Mouse (Mus musculus): Measurements from ENCODE around the gene Adgra3. TPM values are rescaled to one million over a fixed set of nuclear protein-coding genes. Genes with fewer than 3 reads are reported as not detected.

Adgra3 gene
- total RNA-seq, 1 experiment: 59.2 TPM

DNA sequence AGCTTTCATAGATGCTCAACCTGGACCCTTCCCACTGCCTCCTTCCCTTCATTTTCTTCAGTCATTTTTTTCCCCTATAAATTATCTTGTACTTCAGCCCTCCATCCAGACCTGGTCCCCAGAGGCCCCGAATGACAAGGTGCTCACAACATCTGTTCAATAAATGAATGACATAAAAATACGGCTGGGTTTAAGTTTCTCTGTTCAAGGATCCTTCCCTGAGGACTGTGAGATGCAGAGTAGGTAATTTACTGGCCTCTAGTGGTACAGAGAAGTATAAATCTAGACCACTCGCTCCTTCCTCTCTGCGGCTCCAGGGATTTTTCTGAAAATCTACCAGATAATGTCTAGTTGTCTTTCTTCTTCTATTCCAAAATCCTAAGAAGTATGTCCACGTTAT, 26.5 kb downstream of the Adgra3 start:
- Histone ChIP-seq H3K36me3 (ENCODE audit: control insufficient read depth, insufficient read depth, low read length, poor library complexity, severe bottlenecking) (no peaks in the 10 kb centered on the region), H3K9me3 (ENCODE audit: control insufficient read depth, insufficient read depth, low read depth, low read length) (no peaks in the 10 kb centered on the region), H3K27ac (ENCODE audit: insufficient read depth, low read depth, low read length, poor library complexity, severe bottlenecking) (no peak overlapping the region), H3K9ac (ENCODE audit: insufficient read depth, low read depth, low read length, poor library complexity, severe bottlenecking) (no peak overlapping the region), H3K4me1 (ENCODE audit: control insufficient read depth in 2 of 2, insufficient read depth in 2 of 2, low read length in 2 of 2, poor library complexity in 1 of 2) (peaks cover 0 to 3% of the 10 kb centered on the region in 2 experiments; a peak in 2 of 4 replicates), H3K4me3 (ENCODE audit: insufficient read depth in 1 of 2, low read depth in 1 of 2, low read length in 2 of 2, poor library complexity in 1 of 2, severe bottlenecking in 1 of 2) (no peak overlapping the region)
- TF ChIP-seq MAFK (IDR thresholded peaks at IDR 0.05; ENCODE audit: insufficient read depth, low read depth, low read length): no peak
- TF ChIP-seq CHD2 (IDR thresholded peaks at IDR 0.05; ENCODE audit: low read depth, low read length): no peak
- no peak for TF ChIP-seq ZNF384 (IDR thresholded peaks at IDR 0.05; ENCODE audit: low read depth, low read length)
- no peak for TF ChIP-seq ZC3H11A (IDR thresholded peaks at IDR 0.05; ENCODE audit: borderline replicate concordance, low read depth, low read length)
- no peak for TF ChIP-seq HCFC1 (IDR thresholded peaks at IDR 0.05; ENCODE audit: borderline replicate concordance, insufficient read depth, low read length)
- in situ Hi-C loops (cut with MboI; ENCODE audit: low sequenced_read_pairs in 2 of 2, unreplicated experiment in 2 of 2): no loop called here
- DNase-seq (ENCODE audit: low read depth, low spot score): no peak

DNA sequence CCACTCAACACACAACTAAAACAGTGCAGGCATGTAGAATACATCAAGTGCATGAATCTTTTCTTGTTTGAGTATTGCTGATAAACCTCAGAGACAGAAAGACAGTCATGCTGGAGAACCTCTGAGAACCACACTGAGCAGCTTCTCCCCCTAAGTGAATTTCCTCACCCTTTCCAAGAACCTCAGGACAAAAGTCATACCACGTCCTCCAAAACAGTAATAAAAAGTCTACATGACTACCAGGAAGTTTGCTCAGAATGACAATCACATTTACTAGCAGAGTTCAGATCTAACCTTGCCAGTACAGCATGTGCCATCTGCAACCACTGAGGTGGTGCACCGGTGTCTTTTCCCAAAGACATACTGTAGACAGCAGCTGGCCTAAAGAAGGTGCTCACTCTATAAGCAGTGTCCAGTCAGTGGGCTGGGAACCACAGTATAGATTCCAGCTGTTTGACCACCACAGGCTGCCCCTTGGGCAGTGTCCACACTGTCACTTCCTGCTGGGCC, 27.0 kb downstream of the Adgra3 start:
- in situ Hi-C loops (cut with MboI; ENCODE audit: low sequenced_read_pairs in 2 of 2, unreplicated experiment in 2 of 2): no loop called here
- Histone ChIP-seq H3K36me3 (ENCODE audit: control insufficient read depth, insufficient read depth, low read length, poor library complexity, severe bottlenecking) (no peaks in the 10 kb centered on the region), H3K9me3 (ENCODE audit: control insufficient read depth, insufficient read depth, low read depth, low read length) (no peaks in the 10 kb centered on the region), H3K27ac (ENCODE audit: insufficient read depth, low read depth, low read length, poor library complexity, severe bottlenecking) (no peak overlapping the region), H3K4me1 (ENCODE audit: control insufficient read depth in 2 of 2, insufficient read depth in 2 of 2, low read length in 2 of 2, poor library complexity in 1 of 2) (peaks cover 0 to 3% of the 10 kb centered on the region in 2 experiments; a peak in 2 of 4 replicates), H3K9ac (ENCODE audit: insufficient read depth, low read depth, low read length, poor library complexity, severe bottlenecking) (no peak overlapping the region), H3K4me3 (ENCODE audit: insufficient read depth in 1 of 2, low read depth in 1 of 2, low read length in 2 of 2, poor library complexity in 1 of 2, severe bottlenecking in 1 of 2) (no peak overlapping the region)
- TF ChIP-seq CHD2 (IDR thresholded peaks at IDR 0.05; ENCODE audit: low read depth, low read length): no peak
- TF ChIP-seq ZC3H11A (IDR thresholded peaks at IDR 0.05; ENCODE audit: borderline replicate concordance, low read depth, low read length): no peak
- TF ChIP-seq HCFC1 (IDR thresholded peaks at IDR 0.05; ENCODE audit: borderline replicate concordance, insufficient read depth, low read length): no peak
- no peak for TF ChIP-seq ZNF384 (IDR thresholded peaks at IDR 0.05; ENCODE audit: low read depth, low read length)
- no peak for TF ChIP-seq MAFK (IDR thresholded peaks at IDR 0.05; ENCODE audit: insufficient read depth, low read depth, low read length)
- no peak for DNase-seq (ENCODE audit: low read depth, low spot score)

DNA sequence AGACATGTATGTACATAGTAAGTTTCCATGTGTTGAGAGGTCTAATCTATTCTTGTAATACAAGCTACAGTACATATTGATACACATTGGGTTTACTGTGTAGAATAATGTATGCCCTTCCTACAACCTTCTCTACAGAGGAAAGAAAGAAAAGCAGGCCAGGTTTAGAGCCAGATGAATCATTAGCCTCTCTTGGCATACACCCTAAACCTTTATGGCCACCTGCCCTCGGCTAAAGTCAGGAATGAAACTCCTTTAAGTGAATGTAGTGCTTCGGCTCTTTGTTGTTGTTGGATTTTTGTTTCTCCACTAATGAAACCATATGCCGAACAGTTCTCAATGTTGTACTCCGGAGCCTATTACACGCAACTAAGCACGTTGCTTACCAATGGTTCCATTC, 27.5 kb downstream of the Adgra3 start:
- Histone ChIP-seq H3K9ac (ENCODE audit: insufficient read depth, low read depth, low read length, poor library complexity, severe bottlenecking) (no peak overlapping the region), H3K4me3 (ENCODE audit: insufficient read depth in 1 of 2, low read depth in 1 of 2, low read length in 2 of 2, poor library complexity in 1 of 2, severe bottlenecking in 1 of 2) (no peak overlapping the region), H3K4me1 (ENCODE audit: control insufficient read depth in 2 of 2, insufficient read depth in 2 of 2, low read length in 2 of 2, poor library complexity in 1 of 2) (peaks cover 0 to 3% of the 10 kb centered on the region in 2 experiments; a peak in 2 of 4 replicates), H3K36me3 (ENCODE audit: control insufficient read depth, insufficient read depth, low read length, poor library complexity, severe bottlenecking) (no peaks in the 10 kb centered on the region), H3K9me3 (ENCODE audit: control insufficient read depth, insufficient read depth, low read depth, low read length) (no peaks in the 10 kb centered on the region), H3K27ac (ENCODE audit: insufficient read depth, low read depth, low read length, poor library complexity, severe bottlenecking) (no peak overlapping the region)
- TF ChIP-seq MAFK (IDR thresholded peaks at IDR 0.05; ENCODE audit: insufficient read depth, low read depth, low read length): no peak
- TF ChIP-seq ZNF384 (IDR thresholded peaks at IDR 0.05; ENCODE audit: low read depth, low read length): no peak
- no peak for TF ChIP-seq ZC3H11A (IDR thresholded peaks at IDR 0.05; ENCODE audit: borderline replicate concordance, low read depth, low read length)
- no peak for TF ChIP-seq CHD2 (IDR thresholded peaks at IDR 0.05; ENCODE audit: low read depth, low read length)
- in situ Hi-C loops (cut with MboI; ENCODE audit: low sequenced_read_pairs in 2 of 2, unreplicated experiment in 2 of 2): no loop called here
- no peak for DNase-seq (ENCODE audit: low read depth, low spot score)

GRCm38 (mm10) chr5:50029662-50030061, 29.1 kb downstream of the Adgra3 start:
- Histone ChIP-seq H3K4me1 (ENCODE audit: control insufficient read depth in 2 of 2, insufficient read depth in 2 of 2, low read length in 2 of 2, poor library complexity in 1 of 2) (no peaks in the 10 kb centered on the region; a peak in 1 of 4 replicates), H3K9me3 (ENCODE audit: control insufficient read depth, insufficient read depth, low read depth, low read length) (no peaks in the 10 kb centered on the region), H3K36me3 (ENCODE audit: control insufficient read depth, insufficient read depth, low read length, poor library complexity, severe bottlenecking) (no peaks in the 10 kb centered on the region), H3K4me3 (ENCODE audit: insufficient read depth in 1 of 2, low read depth in 1 of 2, low read length in 2 of 2, poor library complexity in 1 of 2, severe bottlenecking in 1 of 2) (no peak overlapping the region), H3K27ac (ENCODE audit: insufficient read depth, low read depth, low read length, poor library complexity, severe bottlenecking) (no peak overlapping the region), H3K9ac (ENCODE audit: insufficient read depth, low read depth, low read length, poor library complexity, severe bottlenecking) (no peak overlapping the region)
- no peak for DNase-seq (ENCODE audit: low read depth, low spot score)
- in situ Hi-C loops (cut with MboI; ENCODE audit: low sequenced_read_pairs in 2 of 2, unreplicated experiment in 2 of 2): no loop called here
- TF ChIP-seq HCFC1 (IDR thresholded peaks at IDR 0.05; ENCODE audit: borderline replicate concordance, insufficient read depth, low read length): no peak
- no peak for TF ChIP-seq CHD2 (IDR thresholded peaks at IDR 0.05; ENCODE audit: low read depth, low read length)
- TF ChIP-seq ZC3H11A (IDR thresholded peaks at IDR 0.05; ENCODE audit: borderline replicate concordance, low read depth, low read length): no peak

DNA sequence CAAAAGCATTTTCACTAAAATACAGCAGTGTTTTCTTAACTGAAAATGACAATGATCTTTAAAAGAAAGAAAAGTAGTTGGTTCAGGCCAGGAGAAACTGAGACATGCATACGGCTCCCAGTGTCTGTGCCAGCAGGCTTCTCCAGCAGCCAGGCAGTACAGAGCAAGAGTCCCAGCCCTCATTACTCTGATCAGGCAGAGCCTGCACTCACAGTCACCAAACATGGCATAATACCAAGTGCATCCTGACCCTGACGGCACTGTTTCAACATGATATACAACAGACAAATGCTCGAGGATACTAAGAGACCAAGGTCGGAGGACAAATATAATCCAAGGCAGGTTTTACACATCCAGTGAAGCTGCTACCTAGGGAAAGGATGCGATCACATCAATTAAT, 31.2 kb downstream of the Adgra3 start:
- Histone ChIP-seq H3K4me1 (ENCODE audit: control insufficient read depth in 2 of 2, insufficient read depth in 2 of 2, low read length in 2 of 2, poor library complexity in 1 of 2) (peaks cover 0 to 5% of the 10 kb centered on the region in 2 experiments; a peak in 1 of 4 replicates), H3K27ac (ENCODE audit: insufficient read depth, low read depth, low read length, poor library complexity, severe bottlenecking) (no peak overlapping the region), H3K9me3 (ENCODE audit: control insufficient read depth, insufficient read depth, low read depth, low read length) (no peaks in the 10 kb centered on the region), H3K9ac (ENCODE audit: insufficient read depth, low read depth, low read length, poor library complexity, severe bottlenecking) (no peak overlapping the region), H3K4me3 (ENCODE audit: insufficient read depth in 1 of 2, low read depth in 1 of 2, low read length in 2 of 2, poor library complexity in 1 of 2, severe bottlenecking in 1 of 2) (no peak overlapping the region), H3K36me3 (ENCODE audit: control insufficient read depth, insufficient read depth, low read length, poor library complexity, severe bottlenecking) (peaks cover 5% of the 10 kb centered on the region; the same call in 1 of the 2 replicates)
- no peak for TF ChIP-seq ZNF384 (IDR thresholded peaks at IDR 0.05; ENCODE audit: low read depth, low read length)
- TF ChIP-seq ZC3H11A (IDR thresholded peaks at IDR 0.05; ENCODE audit: borderline replicate concordance, low read depth, low read length): no peak
- TF ChIP-seq MAFK (IDR thresholded peaks at IDR 0.05; ENCODE audit: insufficient read depth, low read depth, low read length): no peak
- TF ChIP-seq CHD2 (IDR thresholded peaks at IDR 0.05; ENCODE audit: low read depth, low read length): no peak
- no peak for TF ChIP-seq HCFC1 (IDR thresholded peaks at IDR 0.05; ENCODE audit: borderline replicate concordance, insufficient read depth, low read length)
- in situ Hi-C loops (cut with MboI; ENCODE audit: low sequenced_read_pairs in 2 of 2, unreplicated experiment in 2 of 2): no loop called here
- no peak for DNase-seq (ENCODE audit: low read depth, low spot score)
